Mouse (Mus musculus) liver, adult 2 months (tissue): ENCODE measurements at regions not wholly inside any gene's neighbourhood (a gene's known extent, or its start where the extent isn't known, plus 50 kb on each side); places are given as distances from the start of the nearest gene placed in this dataset.

Experiments used
- CTCF ChIP-seq: fragments of 200-500 bp; IDR thresholded peaks from 2 replicates; pipeline ENCODE4 v1.5.1; 2011; ENCODE audit warnings: low read depth, low read length, control low read depth
- POLR2A ChIP-seq: fragments of 200-500 bp; IDR thresholded peaks from 2 replicates; pipeline ENCODE4 v1.6.1; 2011; ENCODE audit warnings: low read length, control low read depth; ENCODE audit not compliant: insufficient read depth; ENCODE audit errors: extremely low read depth

GRCm38 (mm10) chr14:64584221-64584620 lies 480.1 kb downstream of the Prss52 start:
- TF ChIP-seq CTCF (no peak), POLR2A (no peak)
